ENCODE assay signal across 15 mouse cellular contexts in genomic region chr3:95194721-95195135, GRCm38 (mm10). TPM values are rescaled to one million over a fixed set of nuclear protein-coding genes. Genes with fewer than 3 reads are reported as not detected.
DNase-seq lines count a peak whose midpoint lies in the region; ATAC-seq and TF ChIP-seq lines count a peak whose summit lies in the region.
"Had no signal": no experiment of that assay in that cellular context is flagged by ENCODE, and none has a peak within 500 bp of the region (broad histone marks: within the 10 kb centered on the region; RNA-seq: fewer than 3 reads in every experiment).

No protein-coding gene starts in this region.

- H3K4me2 ChIP-seq in myocyte (ENCODE audit: low read depth), result peak overlapping the region; percentile 16
- no peak overlapping the region for H3K4me2 ChIP-seq in forebrain, embryonic 13.5 days
- H3K4me2 ChIP-seq: midbrain, embryonic 11.5 days had no signal

- no peak for TF ChIP-seq CTCF in layer of hippocampus, adult 2 months (conservative IDR thresholded peaks at IDR 0.05)
- TF ChIP-seq CTCF in heart, adult 2 months (IDR thresholded peaks at IDR 0.05), result no peak

- peaks cover 21% of the 10 kb centered on the region for H3K36me3 ChIP-seq in myocyte (ENCODE audit: control insufficient read depth, insufficient read depth)
- H3K36me3 ChIP-seq in forebrain, embryonic 13.5 days (ENCODE audit: poor library complexity, severe bottlenecking), result peaks cover 75% of the 10 kb centered on the region
- no peaks in the 10 kb centered on the region; the same call in 1 of the 2 replicates for H3K36me3 ChIP-seq in heart, adult 2 months (ENCODE audit: control insufficient read depth, insufficient read depth, low read length)

- intact Hi-C loops in heart, adult 2 months (cut with DNase I), result loop anchor here (5.0 kb wide), 1 partner anchor 68 kb away; no protein-coding TSS in a partner anchor

- no peak for TF ChIP-seq EP300 in heart, adult 2 months (IDR thresholded peaks at IDR 0.05; ENCODE audit: insufficient read depth, low read depth, low read length)

- H3K9ac ChIP-seq in forebrain, embryonic 13.5 days, result no peak overlapping the region
- no peak overlapping the region for H3K9ac ChIP-seq in heart, adult 2 months (ENCODE audit: low read depth, low read length)

- no peak overlapping the region for H3K4me3 ChIP-seq in layer of hippocampus, adult 2 months
- no peak overlapping the region for H3K4me3 ChIP-seq in myocyte
- no peak overlapping the region for H3K4me3 ChIP-seq in forebrain, embryonic 13.5 days
- H3K4me3 ChIP-seq in heart, adult 2 months, result no peak overlapping the region
- H3K4me3 ChIP-seq: forebrain, embryonic 10.5 days; gastrocnemius, adult 2 months; left cerebral cortex, adult 2 months had no signal

- H3K27ac ChIP-seq in layer of hippocampus, adult 2 months, result peak overlapping the region; percentile 36
- H3K27ac ChIP-seq in forebrain, embryonic 13.5 days, result no peak overlapping the region
- H3K27ac ChIP-seq in heart, adult 2 months, result no peak overlapping the region
- H3K27ac ChIP-seq: forebrain, embryonic 10.5 days; gastrocnemius, adult 2 months; left cerebral cortex, adult 2 months had no signal

- no peaks in the 10 kb centered on the region for H3K79me2 ChIP-seq in myocyte (ENCODE audit: control insufficient read depth, insufficient read depth)
- H3K79me2 ChIP-seq in heart, adult 2 months (replicated peaks; ENCODE audit: control insufficient read depth, insufficient read depth, low read length), result no peaks in the 10 kb centered on the region

- WGBS in forebrain, embryonic 13.5 days, result 86% methylated on average over 6 of the region's 6 CpGs
- 68% methylated on average over 6 of the region's 6 CpGs for WGBS in heart, adult 2 months

- no peak for TF ChIP-seq POLR2A in myocyte (IDR thresholded peaks at IDR 0.05; ENCODE audit: insufficient read length, low read depth)
- TF ChIP-seq POLR2A in heart, adult 2 months (IDR thresholded peaks at IDR 0.05; ENCODE audit: insufficient read depth, low read depth, low read length), result no peak

- H3K4me1 ChIP-seq in forebrain, embryonic 13.5 days, result no peaks in the 10 kb centered on the region
- no peaks in the 10 kb centered on the region for H3K4me1 ChIP-seq in heart, adult 2 months (ENCODE audit: control insufficient read depth, insufficient read depth, low read length)
- H3K4me1 ChIP-seq: forebrain, embryonic 10.5 days had no signal

- no peak for DNase-seq in layer of hippocampus, adult 2 months (ENCODE audit: low spot score in 2 of 2)
- DNase-seq in layer of hippocampus, adult 9-11 months, result no peak
- DNase-seq in brain, adult 2 months (ENCODE audit: low read depth, low spot score), result peak; percentile 78
- peak; percentile 25 to 38 for DNase-seq in cerebellum, postnatal 36 days
- no peak for DNase-seq in heart, adult 2 months
- DNase-seq: gastrocnemius, adult 2 months; heart, postnatal 36 days; lung, postnatal 10 days; spleen, adult 18-20 months had no signal

- no peaks in the 10 kb centered on the region for H3K27me3 ChIP-seq in myocyte (ENCODE audit: control insufficient read depth, insufficient read depth, insufficient read length)
- no peaks in the 10 kb centered on the region for H3K27me3 ChIP-seq in forebrain, embryonic 13.5 days
- H3K27me3 ChIP-seq in heart, adult 2 months (ENCODE audit: control insufficient read depth, insufficient read depth, low read length), result no peaks in the 10 kb centered on the region

- no peak for ATAC-seq in forebrain, embryonic 13.5 days

- no peak overlapping the region for H3ac ChIP-seq in myocyte (ENCODE audit: control insufficient read depth, insufficient read length)

- no peaks in the 10 kb centered on the region for H3K9me3 ChIP-seq in forebrain, embryonic 13.5 days (replicated peaks)
- H3K9me3 ChIP-seq: forebrain, embryonic 10.5 days had no signal

TF ChIP-seq in myocyte, 11 proteins besides CTCF, POLR2A, EP300 and RAD21:
- TF ChIP-seq MAX (IDR thresholded peaks at IDR 0.05; ENCODE audit: low read depth), result no peak

RNA-seq across cellular contexts. Expression of gene Gabpb2, which starts 23.0 kb away (rescaled TPM):
- total RNA-seq in layer of hippocampus, adult 2 months (2021), result 10 to 100 TPM; 15.4 to 20.0 TPM
- polyA plus RNA-seq in myocyte (2012; fragmentation: generic; extraction: Trizol), result 3.3 TPM
- polyA plus RNA-seq in forebrain, embryonic 13.5 days (2015; fragmentation: Nextera tagmentation; extraction: Ambion mirVana), result 7.7 and 8.5 TPM in 2 replicates
- total RNA-seq in heart, adult 2 months (2021), result 10 to 100 TPM; 13.5 to 14.1 TPM
- polyA plus RNA-seq in heart, adult 2 months (2012; rRNA removed), result 8.6 and 15.8 TPM in 2 replicates

RNA-seq across cellular contexts. Expression of gene Cdc42se1, which starts 33.8 kb away (rescaled TPM):
- total RNA-seq in layer of hippocampus, adult 2 months (2021), result 10 to 100 TPM; 67.5 to 77.5 TPM
- polyA plus RNA-seq in myocyte (2012; fragmentation: generic; extraction: Trizol), result 61.5 TPM
- 92.3 and 96.3 TPM in 2 replicates for polyA plus RNA-seq in forebrain, embryonic 13.5 days (2015; fragmentation: Nextera tagmentation; extraction: Ambion mirVana)
- total RNA-seq in heart, adult 2 months (2021), result 10 to 100 TPM; 16.8 to 18.9 TPM
- 19.0 and 24.2 TPM in 2 replicates for polyA plus RNA-seq in heart, adult 2 months (2012; rRNA removed)

RNA-seq across cellular contexts. Expression of gene Sema6c, which starts 34.5 kb away (rescaled TPM):
- total RNA-seq in layer of hippocampus, adult 2 months (2021), result 10 to 100 TPM; 33.9 to 46.6 TPM
- polyA plus RNA-seq in myocyte (2012; fragmentation: generic; extraction: Trizol), result 29.0 TPM
- polyA plus RNA-seq in forebrain, embryonic 13.5 days (2015; fragmentation: Nextera tagmentation; extraction: Ambion mirVana), result 14.1 and 14.6 TPM in 2 replicates
- 1 to 10 TPM; 3.8 to 3.9 TPM for total RNA-seq in heart, adult 2 months (2021)
- polyA plus RNA-seq in heart, adult 2 months (2012; rRNA removed), result 16.9 and 21.1 TPM in 2 replicates

RNA-seq across cellular contexts. Expression of gene Mllt11, which starts 37.2 kb away (rescaled TPM):
- 100 to 1,000 TPM; 287 to 294 TPM for total RNA-seq in layer of hippocampus, adult 2 months (2021)
- 51.9 TPM for polyA plus RNA-seq in myocyte (2012; fragmentation: generic; extraction: Trizol)
- polyA plus RNA-seq in forebrain, embryonic 13.5 days (2015; fragmentation: Nextera tagmentation; extraction: Ambion mirVana), result 174 and 191 TPM in 2 replicates
- total RNA-seq in heart, adult 2 months (2021), result 1 to 10 TPM; 5.6 to 6.9 TPM
- polyA plus RNA-seq in heart, adult 2 months (2012; rRNA removed), result 13.7 and 23.9 TPM in 2 replicates

RNA-seq across cellular contexts. Expression of gene Gm128, which starts 46.7 kb away (rescaled TPM):
- under 1 TPM; 0.25 to 0.54 TPM for total RNA-seq in layer of hippocampus, adult 2 months (2021)
- 0.04 TPM for polyA plus RNA-seq in myocyte (2012; fragmentation: generic; extraction: Trizol)
- 0.19 and 0.38 TPM in 2 replicates for polyA plus RNA-seq in forebrain, embryonic 13.5 days (2015; fragmentation: Nextera tagmentation; extraction: Ambion mirVana)
- not detected for total RNA-seq in heart, adult 2 months (2021)
- polyA plus RNA-seq in heart, adult 2 months (2012; rRNA removed), result 0.16 and 0.26 TPM in 2 replicates
- total RNA-seq: heart, postnatal 36 days had no signal
- polyA plus RNA-seq: liver, adult 2 months had no signal

Comparison
In these comparisons a context has a peak if more than half of its experiments do, and no peak if none do; other contexts are left out.
1. DNase-seq: peak in brain, adult 2 months (single experiment) and cerebellum, postnatal 36 days (2 of 2); none in layer of hippocampus, adult 2 months (0 of 2), layer of hippocampus, adult 9-11 months (single experiment) and heart, adult 2 months (0 of 2).